Mouse (Mus musculus): Measurements from ENCODE around the gene Aff1. TPM values are rescaled to one million over a fixed set of nuclear protein-coding genes. Genes with fewer than 3 reads are reported as not detected.
A peak's percentile ranks its signal among the peaks of the same experiment; 100 is the strongest.

Gene Aff1
- total and polyA plus RNA-seq, 2 experiments from 2014 or later = 6.5 to 29.0 TPM

DNA sequence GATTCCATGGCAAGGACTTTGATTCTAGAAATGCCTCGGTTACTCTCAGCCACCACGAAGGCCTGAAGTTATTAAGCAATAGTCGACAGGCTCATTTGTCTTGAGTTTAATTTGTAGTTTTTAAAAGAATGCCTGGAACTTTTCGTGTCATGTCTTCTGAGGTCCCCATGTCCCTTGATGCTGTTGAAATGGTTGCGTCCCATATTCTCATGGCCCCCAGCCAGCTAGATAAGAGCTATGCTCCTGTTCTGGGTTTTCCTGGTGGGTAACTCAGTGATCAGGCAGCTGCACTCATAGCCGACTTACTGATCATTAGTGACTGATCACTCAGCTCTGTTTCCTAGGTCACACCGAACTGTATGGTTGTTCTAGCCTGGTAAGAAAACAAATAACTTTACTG, 69.6 kb downstream of the Aff1 start:
- no peaks in the 10 kb centered on the region for H3K36me3 ChIP-seq (replicated peaks; ENCODE audit: control insufficient read depth, insufficient read depth, low read length)
- peak overlapping the region; percentile 16; the same call in 1 of the 2 replicates for H3K27ac ChIP-seq (ENCODE audit: low read depth)
- WGBS = 61% methylated on average over 7 of the region's 7 CpGs

DNA sequence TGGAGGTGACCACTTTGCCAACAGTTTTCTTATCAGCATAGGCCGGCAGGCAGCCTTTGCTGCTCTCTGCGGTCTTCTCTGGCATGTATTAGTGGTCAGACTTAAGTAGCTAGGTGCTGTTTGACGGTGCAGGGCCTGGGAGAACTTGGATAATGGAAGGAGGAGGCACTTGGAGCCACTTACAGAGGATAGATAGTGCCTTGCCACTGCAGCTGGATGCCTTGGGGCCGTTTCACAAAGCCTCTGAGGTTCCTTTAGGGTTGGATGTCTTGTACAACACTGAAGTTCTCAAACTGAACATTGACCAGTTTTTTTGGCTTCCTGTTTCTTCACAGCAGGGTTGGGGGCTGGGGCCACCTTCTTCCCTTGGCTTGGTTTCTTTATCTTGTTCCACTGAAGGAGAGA, 70.7 kb downstream of the Aff1 start:
- Histone ChIP-seq H3K36me3 (replicated peaks; ENCODE audit: control insufficient read depth, insufficient read depth, low read length) (no peaks in the 10 kb centered on the region), H3K9ac (replicated peaks; ENCODE audit: low read depth, low read length) (no peak overlapping the region), H3K27me3 (ENCODE audit: control insufficient read depth, insufficient read depth, low read length) (no peaks in the 10 kb centered on the region), H3K4me1 (ENCODE audit: control insufficient read depth, insufficient read depth) (peaks cover 33% of the 10 kb centered on the region), H3K9me3 (replicated peaks; ENCODE audit: control insufficient read depth, low read length) (peaks cover 5% of the 10 kb centered on the region; the same call in 1 of the 2 replicates), H3K27ac (ENCODE audit: low read depth) (peak overlapping the region; percentile 60), H3K4me2 (ENCODE audit: low read depth, low read length) (peak overlapping the region; percentile 7; the same call in 1 of the 2 replicates), H3K4me3 (ENCODE audit: low read depth, low read length) (no peak overlapping the region)
- no peak for TF ChIP-seq CTCF (IDR thresholded peaks at IDR 0.05; ENCODE audit: low read depth)
- no peak for TF ChIP-seq EP300 (IDR thresholded peaks at IDR 0.05; ENCODE audit: low read depth)
- WGBS = 11% methylated on average over 4 of the region's 4 CpGs
- ATAC-seq (ENCODE audit: insufficient read depth, low read depth) = no peak
- DNase-seq (ENCODE audit: low spot score) = no peak

More for the DNA sequence above, 69.6 kb downstream of the Aff1 start:
- Histone ChIP-seq H3K9ac (replicated peaks; ENCODE audit: low read depth, low read length) (no peak overlapping the region), H3K4me1 (ENCODE audit: control insufficient read depth, insufficient read depth) (peaks cover 33% of the 10 kb centered on the region), H3K4me3 (ENCODE audit: low read depth, low read length) (no peak overlapping the region), H3K4me2 (ENCODE audit: low read depth, low read length) (no peak overlapping the region), H3K9me3 (replicated peaks; ENCODE audit: control insufficient read depth, low read length) (peaks cover 5% of the 10 kb centered on the region; the same call in 1 of the 2 replicates), H3K27me3 (ENCODE audit: control insufficient read depth, insufficient read depth, low read length) (no peaks in the 10 kb centered on the region)
- DNase-seq (ENCODE audit: low spot score) (no peak), ATAC-seq (ENCODE audit: insufficient read depth, low read depth) (no peak)
- TF ChIP-seq CTCF (IDR thresholded peaks at IDR 0.05; ENCODE audit: low read depth) = no peak
- no peak for TF ChIP-seq EP300 (IDR thresholded peaks at IDR 0.05; ENCODE audit: low read depth)

DNA sequence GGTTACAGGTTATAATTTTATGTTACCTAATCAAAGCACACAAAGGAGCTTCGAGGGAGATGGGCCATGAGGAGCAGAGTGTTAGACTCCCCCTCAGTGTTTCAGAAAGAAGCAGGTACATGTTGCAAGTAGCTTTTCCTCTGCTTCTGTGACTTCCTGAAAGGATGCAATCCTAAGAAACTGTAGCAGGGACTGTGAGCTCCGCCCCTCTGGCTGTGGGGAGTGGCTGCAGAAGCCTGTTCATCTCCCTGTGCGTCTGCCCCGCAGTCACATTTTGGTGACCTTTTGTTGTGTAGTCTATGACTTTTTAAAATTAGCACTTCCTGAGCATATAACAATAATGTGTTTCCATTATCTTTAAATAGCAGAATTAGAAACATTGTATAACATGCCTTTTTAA, 73.2 kb downstream of the Aff1 start:
- Histone ChIP-seq H3K27ac (ENCODE audit: low read depth) (no peak overlapping the region), H3K36me3 (replicated peaks; ENCODE audit: control insufficient read depth, insufficient read depth, low read length) (no peaks in the 10 kb centered on the region), H3K4me2 (ENCODE audit: low read depth, low read length) (no peak overlapping the region), H3K9ac (replicated peaks; ENCODE audit: low read depth, low read length) (no peak overlapping the region), H3K4me3 (ENCODE audit: low read depth, low read length) (no peak overlapping the region), H3K9me3 (replicated peaks; ENCODE audit: control insufficient read depth, low read length) (peaks cover 5% of the 10 kb centered on the region; the same call in 1 of the 2 replicates), H3K4me1 (ENCODE audit: control insufficient read depth, insufficient read depth) (peaks cover 35% of the 10 kb centered on the region), H3K27me3 (ENCODE audit: control insufficient read depth, insufficient read depth, low read length) (no peaks in the 10 kb centered on the region)
- ATAC-seq (ENCODE audit: insufficient read depth, low read depth) (no peak), DNase-seq (ENCODE audit: low spot score) (no peak)
- TF ChIP-seq CTCF (IDR thresholded peaks at IDR 0.05; ENCODE audit: low read depth) (no peak), EP300 (IDR thresholded peaks at IDR 0.05; ENCODE audit: low read depth) (no peak)
- WGBS = 88% methylated on average over 4 of the region's 4 CpGs

DNA sequence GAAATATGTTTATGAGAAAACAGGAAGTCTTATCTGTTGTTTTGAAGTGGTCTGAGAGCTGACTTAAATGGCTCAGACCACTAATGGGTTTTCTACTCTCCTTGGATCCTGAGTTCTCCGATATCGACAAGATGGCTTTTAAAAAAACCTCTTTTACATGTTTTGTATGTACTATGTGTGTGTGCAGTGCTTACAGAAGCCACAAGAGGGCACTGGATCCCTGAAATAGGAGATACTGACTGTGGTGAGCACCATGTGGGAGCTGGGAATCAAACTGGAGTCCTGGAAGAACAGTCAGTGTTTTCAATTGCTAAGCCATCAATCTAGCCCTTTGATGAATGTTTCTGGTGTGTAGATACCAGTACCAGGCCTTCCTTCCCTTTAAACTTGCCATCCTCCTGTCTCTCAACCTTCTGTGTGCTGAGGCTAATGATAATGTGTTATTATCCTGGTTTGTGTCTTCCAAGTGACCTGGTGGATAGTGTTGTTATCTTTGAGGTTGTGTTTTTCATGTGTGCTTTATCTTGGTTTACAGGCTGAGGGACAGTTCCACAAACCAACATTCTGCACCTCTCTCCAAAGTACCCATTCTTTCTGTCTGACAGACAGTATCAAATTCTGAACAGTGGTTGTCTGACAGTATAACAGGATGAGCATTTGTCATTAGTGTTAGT, 73.7 kb downstream of the Aff1 start:
- TF ChIP-seq EP300 (IDR thresholded peaks at IDR 0.05; ENCODE audit: low read depth) = no peak
- peak; percentile 21 for TF ChIP-seq CTCF (IDR thresholded peaks at IDR 0.05; ENCODE audit: low read depth)
- no peak overlapping the region for H3K4me2 ChIP-seq (ENCODE audit: low read depth, low read length)

DNA sequence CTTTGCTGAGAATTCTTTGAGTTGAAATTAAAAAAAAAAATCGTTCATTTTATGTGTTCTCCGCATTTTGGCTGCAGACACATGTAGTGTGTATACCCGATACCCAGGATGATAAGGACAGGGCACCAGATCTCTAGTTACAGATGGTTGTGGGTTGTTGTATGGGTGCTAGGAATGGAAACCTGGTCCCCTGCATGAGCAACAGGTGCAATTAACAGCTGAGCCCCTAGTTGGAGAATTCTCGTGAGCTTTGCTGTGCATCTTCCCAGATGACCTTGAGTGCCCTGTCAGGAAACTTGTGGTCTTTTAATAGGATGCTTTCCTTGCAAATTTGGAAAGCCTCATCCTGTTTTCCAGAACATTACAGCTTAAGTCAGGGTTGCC, 74.2 kb downstream of the Aff1 start:
- no peak overlapping the region for H3K27ac ChIP-seq (ENCODE audit: low read depth)
- peaks cover 5% of the 10 kb centered on the region; the same call in 1 of the 2 replicates for H3K9me3 ChIP-seq (replicated peaks; ENCODE audit: control insufficient read depth, low read length)
- H3K4me1 ChIP-seq (ENCODE audit: control insufficient read depth, insufficient read depth) = peaks cover 40% of the 10 kb centered on the region
- no peaks in the 10 kb centered on the region for H3K27me3 ChIP-seq (ENCODE audit: control insufficient read depth, insufficient read depth, low read length)
- ATAC-seq (ENCODE audit: insufficient read depth, low read depth) (no peak), DNase-seq (ENCODE audit: low spot score) (no peak)
- no peak overlapping the region for H3K4me2 ChIP-seq (ENCODE audit: low read depth, low read length)
- WGBS = 94% methylated on average over 4 of the region's 4 CpGs
- no peak overlapping the region for H3K9ac ChIP-seq (replicated peaks; ENCODE audit: low read depth, low read length)
- TF ChIP-seq EP300 (IDR thresholded peaks at IDR 0.05; ENCODE audit: low read depth) = no peak
- H3K36me3 ChIP-seq (replicated peaks; ENCODE audit: control insufficient read depth, insufficient read depth, low read length) = no peaks in the 10 kb centered on the region
- H3K4me3 ChIP-seq (ENCODE audit: low read depth, low read length) = no peak overlapping the region

More for the DNA sequence above, 73.7 kb downstream of the Aff1 start:
- Histone ChIP-seq H3K9me3 (replicated peaks; ENCODE audit: control insufficient read depth, low read length) (peaks cover 5% of the 10 kb centered on the region; the same call in 1 of the 2 replicates), H3K4me3 (ENCODE audit: low read depth, low read length) (no peak overlapping the region), H3K27ac (ENCODE audit: low read depth) (no peak overlapping the region), H3K9ac (replicated peaks; ENCODE audit: low read depth, low read length) (no peak overlapping the region), H3K27me3 (ENCODE audit: control insufficient read depth, insufficient read depth, low read length) (no peaks in the 10 kb centered on the region), H3K4me1 (ENCODE audit: control insufficient read depth, insufficient read depth) (peaks cover 37% of the 10 kb centered on the region), H3K36me3 (replicated peaks; ENCODE audit: control insufficient read depth, insufficient read depth, low read length) (no peaks in the 10 kb centered on the region)
- 93% methylated on average over 2 of the region's 2 CpGs for WGBS
- ATAC-seq (ENCODE audit: insufficient read depth, low read depth) = no peak
- DNase-seq (ENCODE audit: low spot score) = no peak

DNA sequence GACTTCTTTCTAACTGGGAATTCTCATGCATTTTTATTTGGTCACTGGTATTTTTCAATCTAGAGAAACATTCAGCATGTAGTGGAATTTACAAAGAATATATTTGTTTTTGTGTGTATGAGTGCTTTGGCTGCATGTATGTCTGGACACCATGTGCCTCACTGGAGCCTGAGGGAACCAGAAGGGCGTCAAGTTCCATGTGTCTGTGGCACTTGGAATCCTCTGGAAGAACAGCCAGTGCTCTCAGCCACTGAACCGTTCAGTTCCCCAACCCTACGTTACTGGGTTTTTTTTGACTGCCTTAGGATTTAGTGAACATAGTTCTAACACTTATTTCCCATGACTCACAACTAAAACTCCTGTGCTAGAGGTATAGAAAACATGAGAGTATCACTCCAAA, 76.8 kb downstream of the Aff1 start:
- Histone ChIP-seq H3K9ac (replicated peaks; ENCODE audit: low read depth, low read length) (no peak overlapping the region), H3K27me3 (ENCODE audit: control insufficient read depth, insufficient read depth, low read length) (no peaks in the 10 kb centered on the region), H3K27ac (ENCODE audit: low read depth) (no peak overlapping the region), H3K36me3 (replicated peaks; ENCODE audit: control insufficient read depth, insufficient read depth, low read length) (no peaks in the 10 kb centered on the region), H3K4me1 (ENCODE audit: control insufficient read depth, insufficient read depth) (peaks cover 44% of the 10 kb centered on the region), H3K4me2 (ENCODE audit: low read depth, low read length) (no peak overlapping the region), H3K4me3 (ENCODE audit: low read depth, low read length) (no peak overlapping the region), H3K9me3 (replicated peaks; ENCODE audit: control insufficient read depth, low read length) (peaks cover 5% of the 10 kb centered on the region; the same call in 1 of the 2 replicates)
- no peak for TF ChIP-seq EP300 (IDR thresholded peaks at IDR 0.05; ENCODE audit: low read depth)
- no peak for TF ChIP-seq CTCF (IDR thresholded peaks at IDR 0.05; ENCODE audit: low read depth)
- ATAC-seq (ENCODE audit: insufficient read depth, low read depth) (no peak), DNase-seq (ENCODE audit: low spot score) (no peak)
- 89% methylated on average over 3 of the region's 3 CpGs for WGBS
